Mouse (Mus musculus) urinary bladder, adult 18-20 months (tissue): ENCODE data around the gene Cdh23.

Experiments
- DNase-seq, 2 experiments: peaks; one replicate each; pipeline ENCODE4 v3.0.0; 2022; ENCODE audit warnings: low spot score in 2 of 2, mixed read lengths in 2 of 2

The Cdh23 gene

DNA sequence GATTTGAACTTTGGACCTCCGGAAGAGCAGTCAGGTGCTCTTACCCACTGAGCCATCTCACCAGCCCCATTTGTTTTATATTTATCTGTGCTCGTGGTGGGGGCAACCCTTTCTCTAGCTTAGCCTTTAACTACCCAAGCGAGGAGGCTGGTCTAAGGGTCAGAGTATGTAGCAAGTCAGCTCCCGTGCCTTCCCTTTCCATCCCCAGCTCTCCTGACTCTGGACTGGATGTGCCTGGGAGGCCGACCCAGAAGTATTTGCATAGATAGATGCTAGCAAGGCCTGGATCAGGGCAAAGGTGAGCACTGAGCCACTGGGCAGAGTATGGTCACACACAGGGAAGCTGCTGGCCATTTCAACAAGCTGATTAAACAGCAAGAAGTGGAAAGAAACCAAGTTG, 12.5 kb upstream of the Cdh23 start:
- no peak for DNase-seq

DNA sequence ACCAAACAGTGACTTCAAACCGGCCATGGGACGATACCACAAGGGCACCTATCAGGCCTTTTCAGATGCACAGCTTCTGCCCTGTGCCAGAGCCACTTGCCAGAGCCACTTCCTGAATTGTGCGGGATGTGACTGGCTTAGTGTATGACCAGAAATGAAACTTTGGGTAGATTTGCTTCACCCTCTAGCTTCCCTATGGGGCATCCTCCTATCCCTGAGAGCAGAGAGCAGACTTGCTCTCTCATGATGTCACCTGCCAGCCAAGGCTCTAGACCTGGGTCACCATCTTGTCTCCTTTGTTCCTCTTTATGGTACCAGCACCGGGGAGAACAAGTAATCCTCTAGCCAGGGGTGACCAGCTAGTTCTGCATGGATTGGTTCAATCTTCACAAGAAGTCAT, 10.0 kb upstream of the Cdh23 start:
- DNase-seq: no peak

DNA sequence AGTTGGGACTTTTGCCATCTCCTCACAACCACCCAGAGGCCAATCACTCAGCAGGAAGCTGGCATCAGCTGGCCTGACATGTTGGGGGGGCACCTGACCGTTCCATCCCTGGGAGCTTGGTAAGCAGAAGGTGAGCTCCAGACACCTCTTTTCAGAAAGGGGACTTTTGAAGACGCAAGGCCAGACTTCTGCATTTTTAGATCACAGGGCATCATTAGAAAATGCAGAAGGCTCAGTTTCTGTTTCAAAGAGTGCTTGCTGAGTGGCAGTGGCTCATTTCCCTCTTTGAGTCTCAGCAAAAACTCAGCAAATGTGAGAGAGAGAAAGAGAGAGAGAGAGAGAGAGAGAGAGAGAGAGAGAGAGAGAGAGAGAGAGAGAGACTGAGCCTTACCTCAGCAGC, 8.8 kb upstream of the Cdh23 start:
- no peak for DNase-seq

DNA sequence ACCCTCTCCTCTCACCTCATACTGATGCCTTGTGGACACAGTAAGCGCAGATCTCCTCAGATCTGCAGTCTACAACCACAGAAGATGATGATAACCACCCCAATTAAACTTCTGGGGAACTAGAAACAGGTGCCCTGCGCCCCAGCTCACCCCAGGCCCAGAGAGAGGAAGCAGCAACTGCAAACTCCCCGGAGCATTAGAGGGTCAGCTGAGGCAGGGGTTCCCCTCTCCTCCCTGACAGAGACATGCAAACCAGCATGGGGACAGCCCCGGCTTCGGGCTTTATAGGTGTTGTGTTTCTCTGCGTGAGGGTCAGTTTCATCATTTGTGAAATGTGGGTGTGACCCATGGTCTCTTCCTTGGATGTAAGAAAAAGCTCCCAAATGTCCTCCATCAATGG, 1.5 kb upstream of the Cdh23 start:
- no peak for DNase-seq

DNA sequence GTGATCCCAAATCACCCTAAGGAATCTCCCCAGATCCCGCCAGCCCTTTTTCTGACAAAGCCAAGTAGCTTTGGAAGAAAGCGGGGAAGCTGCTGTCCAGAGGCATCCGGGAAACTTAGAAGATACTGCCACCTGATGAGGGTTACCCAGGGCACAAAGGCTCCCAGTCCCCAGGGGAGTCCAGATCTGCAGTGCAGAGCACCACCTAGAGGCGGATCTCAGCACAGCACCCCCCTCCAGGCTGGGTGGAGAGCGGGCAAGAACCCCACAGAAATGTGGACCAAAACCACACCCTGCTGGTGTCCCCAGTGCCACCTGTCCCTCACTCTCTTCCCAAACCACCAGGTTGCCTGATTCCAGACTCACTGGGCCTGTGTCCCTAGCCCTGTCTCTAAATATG, 685 bp upstream of the Cdh23 start:
- peak in 1 of 2 experiments; percentile 71 for DNase-seq

DNA sequence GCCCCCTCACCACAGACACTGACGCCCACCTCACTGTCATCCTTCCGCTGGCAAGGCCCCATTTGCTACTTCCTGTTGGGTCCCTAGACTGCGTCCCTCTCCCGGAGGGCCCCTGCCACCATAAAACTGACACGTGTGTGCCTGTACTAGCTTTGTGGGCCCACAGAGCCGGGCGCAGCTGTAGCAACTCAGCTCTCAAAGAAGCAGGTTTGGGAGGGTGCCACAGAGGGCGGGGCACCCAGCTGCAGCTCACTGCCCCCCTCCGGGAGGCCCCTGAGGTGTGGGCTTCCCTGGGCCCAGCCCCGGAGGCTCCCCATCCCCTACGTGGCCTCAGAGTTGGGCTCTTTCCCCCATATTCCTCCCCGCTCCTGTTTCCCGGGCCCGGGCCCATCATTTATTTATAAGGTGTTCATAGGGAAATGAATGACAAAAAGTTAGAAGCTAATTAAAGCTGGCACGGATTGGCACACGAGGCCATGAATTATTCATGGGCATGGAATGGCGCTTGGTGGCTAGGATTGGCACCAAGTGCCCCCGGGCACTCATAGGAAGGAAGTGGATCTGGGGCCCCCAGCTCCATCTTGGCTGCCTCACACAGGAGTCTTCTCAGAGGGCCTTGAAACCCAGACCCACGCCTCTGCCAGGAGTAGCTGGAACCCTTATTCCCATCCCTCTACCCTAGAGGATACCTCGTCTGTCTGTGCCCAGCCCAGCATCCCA, 4.5 kb downstream of the Cdh23 start:
- no peak for DNase-seq

DNA sequence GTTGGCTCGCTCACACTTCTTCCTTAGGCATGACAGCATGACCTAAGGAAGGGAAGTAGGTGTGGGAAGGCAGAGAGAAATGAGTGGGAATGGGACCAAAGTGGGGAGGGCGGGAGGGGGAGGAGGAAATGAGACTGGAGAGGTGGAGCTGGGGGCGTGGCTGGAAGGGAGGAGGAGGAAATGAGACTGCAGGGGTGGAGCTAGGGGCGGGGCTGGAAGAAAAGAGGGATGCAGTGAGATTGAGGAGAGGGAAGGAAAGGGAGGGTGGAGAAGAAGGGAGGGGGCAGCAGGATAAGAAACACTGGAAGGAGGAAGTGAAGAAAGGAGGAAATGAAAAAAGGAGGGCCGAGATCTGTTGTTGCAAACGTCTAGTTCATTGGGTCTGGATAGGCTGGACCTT, 5.3 kb downstream of the Cdh23 start:
- no peak for DNase-seq

DNA sequence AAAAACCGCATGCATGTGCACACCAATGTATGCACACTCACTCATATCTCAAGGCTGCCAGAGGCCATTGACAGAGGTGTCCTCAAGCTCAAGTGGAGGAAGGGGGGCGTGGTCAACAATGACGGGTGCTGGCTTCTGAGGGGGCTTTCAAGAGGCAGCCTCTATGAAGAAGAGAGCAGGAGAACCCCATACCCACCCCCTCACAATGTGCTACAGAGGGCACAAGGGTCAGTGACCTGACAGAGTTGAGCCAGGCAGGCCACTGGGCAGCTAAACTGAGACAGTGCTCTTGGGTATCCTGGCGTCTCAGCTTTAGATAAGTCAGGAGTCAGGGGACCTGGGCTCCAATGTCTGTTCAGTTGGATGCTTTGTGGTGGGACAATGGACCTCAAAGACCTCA, 6.9 kb downstream of the Cdh23 start:
- DNase-seq: no peak

DNA sequence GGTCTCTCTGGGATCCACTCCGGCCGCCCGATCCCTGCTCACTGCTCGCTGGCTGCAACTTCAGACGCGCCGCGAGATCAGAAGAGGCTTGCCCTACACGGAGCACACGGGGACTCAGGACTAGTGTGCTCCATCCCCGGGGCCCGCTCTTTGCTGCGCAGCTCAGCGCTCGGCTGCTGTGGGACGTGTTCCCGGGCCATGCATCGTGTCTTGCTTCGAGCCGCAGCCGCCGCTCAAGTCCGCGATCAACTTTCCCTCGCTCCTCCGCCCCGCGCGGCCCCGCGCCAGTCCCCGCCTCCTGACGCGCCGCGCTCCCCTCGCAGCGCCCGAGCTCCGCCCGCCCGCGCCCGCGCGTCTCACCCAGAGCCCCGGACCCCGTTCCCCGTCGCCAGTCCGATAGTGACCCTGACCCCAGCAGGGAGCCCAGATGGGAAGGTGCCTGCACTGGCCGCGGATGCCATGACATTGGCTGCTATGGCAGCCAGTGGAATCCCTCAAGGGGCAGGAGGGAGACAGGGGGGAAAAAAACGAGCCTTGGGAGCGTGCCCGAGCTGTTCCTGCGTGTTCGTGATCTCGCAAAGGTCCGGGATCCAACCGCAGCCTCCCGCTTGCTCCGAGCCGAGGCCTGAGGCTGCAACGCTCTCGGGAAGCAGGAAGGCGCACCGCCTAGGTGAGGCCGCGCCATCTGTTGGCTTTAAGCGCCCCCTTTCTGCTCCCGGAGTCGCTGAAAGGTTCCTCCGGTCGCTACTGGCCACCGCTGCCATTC, 9.1 kb downstream of the Cdh23 start:
- peak; percentile 11 to 50 for DNase-seq

DNA sequence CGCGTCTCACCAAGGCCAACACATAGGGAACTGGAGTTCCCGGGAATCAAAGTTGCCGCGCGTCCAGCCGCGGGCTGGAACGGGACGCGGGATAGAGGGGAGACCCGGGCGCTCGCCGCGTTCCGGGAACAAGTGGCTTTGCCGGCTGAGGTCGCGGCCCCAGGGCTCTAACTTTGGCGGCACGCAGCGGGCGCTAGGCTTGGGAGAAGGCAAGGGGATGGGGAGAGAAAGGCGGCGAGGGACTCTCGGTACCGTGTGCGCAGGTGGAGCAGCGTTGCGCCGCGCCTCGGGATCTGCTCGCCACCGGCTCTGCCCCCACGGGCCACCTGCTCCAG, 9.7 kb downstream of the Cdh23 start:
- DNase-seq: peak in 1 of 2 experiments; percentile 25

DNA sequence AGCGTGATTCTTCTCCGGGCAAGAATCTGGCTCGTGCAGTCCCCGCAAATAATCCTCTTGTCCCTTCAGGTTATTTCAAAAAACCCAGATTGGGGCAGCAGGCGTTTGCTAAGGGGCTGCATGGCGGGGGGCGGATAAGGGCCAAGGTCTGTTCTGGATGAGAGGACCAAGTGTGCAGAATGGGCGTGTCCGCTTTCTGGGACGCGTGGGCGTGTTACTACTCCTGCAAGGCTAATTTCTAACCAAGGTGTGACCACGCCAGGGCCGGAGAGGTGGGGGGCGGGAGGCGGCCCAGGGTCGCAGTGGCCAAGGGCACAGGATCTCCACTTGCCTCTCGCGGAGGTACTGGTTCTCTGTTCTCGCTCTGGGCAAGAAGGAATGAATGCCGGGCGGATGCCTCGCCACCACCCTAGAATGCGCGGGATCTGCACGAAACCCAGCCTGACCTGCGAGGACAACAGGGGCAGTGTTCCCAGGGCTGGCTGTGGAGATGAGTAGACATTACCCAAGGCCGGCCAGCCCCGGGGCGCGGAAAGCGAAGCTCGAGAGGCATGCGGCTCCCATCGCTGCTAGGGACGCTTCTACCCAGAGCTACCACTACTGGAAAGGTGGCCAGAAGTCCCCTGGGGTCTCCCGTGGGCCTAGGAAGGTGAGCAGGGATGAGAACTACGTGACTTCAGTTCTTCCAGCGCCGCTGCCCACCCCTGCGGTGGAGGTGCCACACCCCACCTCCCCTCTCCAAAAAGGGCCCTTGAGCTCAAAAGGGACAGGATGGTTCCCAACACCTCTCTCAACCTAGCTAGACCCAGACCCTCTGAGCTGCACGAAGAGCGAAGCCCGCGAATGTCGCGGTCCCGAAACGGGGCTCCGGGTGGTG, 10.3 kb downstream of the Cdh23 start:
- no peak for DNase-seq

DNA sequence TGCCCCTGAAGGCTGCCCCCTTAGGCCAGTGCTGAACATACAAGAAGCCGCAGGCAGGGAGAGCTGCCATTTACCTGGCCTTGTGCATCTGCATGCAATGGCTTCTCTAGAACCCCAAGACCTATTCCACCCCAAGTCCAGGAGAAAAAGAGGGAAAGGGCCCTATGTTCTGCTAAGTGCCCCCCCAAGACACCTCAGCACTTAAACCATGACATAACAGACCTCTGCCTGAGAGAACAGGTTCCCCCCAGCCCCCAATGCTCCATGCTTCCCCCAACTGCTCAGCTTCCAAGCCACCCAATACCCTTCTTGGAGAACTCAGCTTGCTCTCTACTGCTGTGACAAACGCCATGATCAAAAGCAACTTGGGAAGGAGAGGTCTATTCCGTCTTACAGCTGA, 17.4 kb downstream of the Cdh23 start:
- DNase-seq: no peak

DNA sequence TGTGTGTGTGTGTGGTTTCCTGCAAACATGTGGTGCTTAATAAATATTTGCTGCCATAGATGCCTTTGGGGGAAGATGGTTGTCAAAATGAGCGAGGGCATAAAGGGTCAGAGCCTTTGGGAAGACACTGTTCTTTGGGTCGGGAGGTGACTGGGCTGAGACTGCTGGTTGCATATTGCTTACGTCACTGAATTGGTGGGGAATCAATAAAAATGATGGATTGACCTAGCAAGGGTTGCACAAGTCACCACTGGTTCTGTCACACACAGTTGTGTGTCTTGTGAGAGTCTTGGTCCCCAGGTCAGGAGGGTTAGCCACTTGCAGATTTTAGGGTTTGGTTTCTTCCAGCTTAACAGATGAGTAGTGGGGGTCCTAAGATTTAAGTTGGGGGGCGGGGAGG, 19.0 kb downstream of the Cdh23 start:
- no peak for DNase-seq

DNA sequence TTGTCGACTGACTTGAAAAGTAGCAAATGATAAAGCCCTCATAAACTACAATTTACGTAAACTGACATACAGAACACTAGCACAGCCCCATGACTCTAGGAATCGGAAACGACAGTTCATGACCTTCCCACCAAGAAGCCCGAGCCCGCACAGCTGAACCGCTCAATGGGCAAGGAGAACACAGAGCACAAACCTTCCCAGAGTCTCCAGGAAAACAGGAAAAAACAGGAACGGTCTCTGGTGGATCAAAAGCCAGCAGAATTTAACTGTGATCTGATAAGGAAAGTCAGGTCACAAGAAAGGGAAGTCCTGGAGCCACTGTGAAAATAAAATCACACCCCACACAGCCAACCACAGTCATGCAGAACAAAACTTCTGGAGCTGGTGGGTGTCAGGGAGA, 26.1 kb downstream of the Cdh23 start:
- DNase-seq: no peak

DNA sequence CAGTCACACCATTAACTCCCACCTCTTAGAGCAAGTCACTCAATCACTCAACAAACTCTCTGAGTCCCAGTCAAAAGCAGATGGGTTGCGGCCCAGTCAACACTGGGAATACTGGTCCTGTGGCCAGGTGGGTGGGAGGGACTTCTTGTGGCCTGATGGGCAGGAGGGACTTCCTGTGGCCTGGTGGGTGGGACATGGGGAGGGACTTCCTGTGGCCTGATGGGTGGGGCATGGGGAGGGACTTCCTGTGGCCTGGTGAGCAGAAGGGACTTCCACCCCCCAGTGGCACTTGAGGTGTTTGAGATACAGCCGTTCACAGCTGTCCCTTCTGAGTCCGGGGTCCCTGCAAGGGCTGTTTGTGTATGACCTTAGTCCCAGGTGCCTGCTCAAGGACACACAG, 27.7 kb downstream of the Cdh23 start:
- no peak for DNase-seq

DNA sequence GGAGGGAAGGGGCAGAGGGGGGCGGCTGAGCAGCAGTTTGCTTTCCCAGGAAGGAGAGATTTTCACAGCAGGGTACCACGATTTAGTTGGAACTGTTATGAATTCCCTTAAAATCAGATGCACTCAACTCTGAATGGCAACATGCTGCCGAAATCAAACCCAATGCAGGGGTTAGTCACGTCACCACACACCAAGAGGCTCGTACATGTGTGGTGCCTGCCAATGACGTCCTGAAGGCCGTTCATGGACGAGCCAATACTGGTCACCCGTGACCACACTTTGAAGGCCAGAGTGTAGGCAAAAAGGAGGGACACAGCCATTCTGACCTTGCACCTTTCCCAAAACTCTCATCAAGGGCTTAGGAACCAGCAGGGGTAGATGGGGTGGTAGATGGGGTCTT, 35.3 kb downstream of the Cdh23 start:
- no peak for DNase-seq

DNA sequence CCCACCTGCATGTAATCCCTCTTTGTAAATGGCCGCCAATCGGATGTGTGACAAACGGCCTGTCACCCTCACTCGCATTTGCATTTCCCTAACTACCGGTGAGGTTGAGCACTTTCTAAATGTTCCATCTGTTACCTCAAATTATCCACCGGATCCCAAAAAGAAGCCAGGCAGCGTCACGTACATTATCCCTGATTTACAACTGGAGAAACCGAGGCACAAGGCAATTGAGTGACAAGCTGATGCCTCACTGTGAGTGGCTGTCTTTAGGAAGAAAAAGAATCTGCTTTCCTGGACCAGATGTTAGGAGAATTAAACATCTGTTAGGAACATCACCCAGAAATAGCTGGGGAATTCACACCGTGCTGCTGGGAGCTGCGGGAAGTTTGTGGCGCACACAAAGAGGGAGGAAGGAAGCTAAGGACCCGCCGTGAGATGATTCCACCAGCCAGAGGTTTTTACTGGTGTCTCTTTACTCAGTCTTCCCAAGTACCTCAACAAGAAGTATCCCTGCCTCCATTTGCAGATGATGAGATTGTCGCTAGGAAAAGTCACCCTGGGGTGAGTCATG, 36.8 kb downstream of the Cdh23 start:
- no peak for DNase-seq

DNA sequence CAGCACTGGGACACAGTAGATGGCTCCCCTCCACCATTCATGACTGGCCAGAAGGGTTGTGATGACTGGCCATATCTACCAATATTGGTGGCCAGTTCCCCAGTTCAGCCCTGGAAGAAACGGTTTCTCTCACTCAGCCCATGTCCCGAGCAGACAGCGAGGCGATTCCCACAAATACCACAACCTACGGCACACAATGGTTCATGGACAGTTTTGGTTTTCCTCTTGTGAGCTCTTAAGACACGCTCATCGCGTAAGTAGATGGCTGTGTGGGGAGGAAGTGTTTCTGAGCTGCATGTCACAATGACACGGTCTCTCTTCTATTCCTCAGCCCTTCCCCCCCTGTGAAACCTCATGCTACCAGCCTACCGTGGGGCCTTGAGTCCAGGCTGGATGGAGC, 38.1 kb downstream of the Cdh23 start:
- no peak for DNase-seq

DNA sequence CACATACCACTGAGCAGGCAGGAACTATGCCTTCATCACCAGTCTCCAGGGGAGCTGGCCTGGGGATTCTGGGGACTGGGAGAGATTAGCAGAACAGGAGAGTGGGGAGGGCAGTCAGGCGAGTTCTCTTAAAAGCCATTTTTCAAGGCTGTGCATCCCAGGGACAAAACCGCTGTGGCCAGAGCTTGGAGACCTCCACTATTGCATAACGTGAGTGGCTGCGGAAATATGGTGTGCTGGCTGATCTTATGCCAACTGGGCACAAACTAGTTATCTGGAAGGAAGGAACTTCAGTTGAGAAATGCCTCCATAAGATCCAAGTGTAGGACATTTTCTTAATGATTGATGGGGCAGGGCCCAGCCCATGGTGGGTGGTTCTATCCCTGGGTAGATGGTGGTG, 42.6 kb downstream of the Cdh23 start:
- DNase-seq: no peak

DNA sequence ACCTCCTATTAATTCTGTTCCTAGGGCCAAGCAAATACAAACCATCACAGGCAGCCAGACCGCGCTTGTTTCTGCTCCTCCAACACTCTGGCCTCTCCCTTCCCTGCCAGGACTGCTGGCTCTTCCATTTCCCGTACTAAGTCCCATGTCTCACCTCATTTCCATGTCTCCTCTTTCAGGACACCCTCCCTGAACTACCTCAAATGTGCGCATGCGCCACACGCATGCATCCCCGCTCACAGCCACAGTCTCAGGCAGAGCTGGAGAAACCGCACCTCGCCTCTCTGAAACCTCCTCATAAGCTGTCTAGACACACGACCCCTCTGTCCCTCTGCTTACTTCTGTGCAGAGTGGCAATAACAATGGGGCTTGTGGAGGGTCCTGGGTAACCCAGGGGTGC, 43.2 kb downstream of the Cdh23 start:
- no peak for DNase-seq

DNA sequence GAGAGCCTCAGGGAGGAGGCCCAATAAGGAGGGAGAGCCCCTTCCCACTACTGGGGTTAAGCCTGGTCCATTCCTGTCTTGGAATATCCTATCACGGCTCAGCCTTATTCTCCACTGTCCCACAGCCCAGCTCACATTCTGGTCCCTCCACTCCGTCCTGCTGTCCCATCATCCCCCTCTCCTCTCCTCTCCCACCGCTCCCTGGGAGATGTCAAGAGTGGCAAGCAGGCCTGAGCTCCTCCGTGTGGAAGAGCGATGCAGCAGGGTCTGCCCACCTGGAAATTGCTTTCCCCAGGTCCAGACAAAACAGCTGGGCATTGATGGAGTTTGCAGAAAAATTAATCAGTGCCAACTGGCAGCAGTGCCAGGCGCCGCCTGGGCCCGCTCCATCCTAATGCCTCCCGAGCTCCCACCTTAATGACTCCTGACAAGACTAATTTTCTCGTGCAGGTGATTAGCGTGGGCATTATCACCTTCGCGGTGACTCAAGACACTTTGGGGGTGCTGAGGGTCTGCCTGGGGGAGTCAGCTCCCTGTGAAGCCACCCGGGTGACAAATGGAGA, 52.1 kb downstream of the Cdh23 start:
- no peak for DNase-seq

DNA sequence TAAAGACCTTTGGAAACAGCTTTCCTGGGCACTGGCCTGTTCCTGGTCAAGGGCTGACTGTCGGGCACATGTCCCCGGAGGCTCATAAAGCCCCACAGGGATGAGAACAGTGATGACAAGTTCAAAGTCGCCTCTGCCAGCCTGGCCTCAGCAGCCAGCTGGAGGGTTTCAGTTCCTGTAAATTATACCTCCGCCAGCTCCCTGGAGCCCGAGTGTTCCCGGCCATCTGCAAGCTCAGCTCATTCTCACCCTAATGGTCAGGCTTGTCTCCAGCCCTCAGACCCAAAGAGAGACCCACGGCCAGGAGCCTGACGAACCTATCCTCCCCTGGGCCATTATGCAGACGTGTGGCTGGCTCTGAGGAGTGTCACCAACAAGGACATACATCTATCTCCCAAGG, 57.0 kb downstream of the Cdh23 start:
- no peak for DNase-seq
